In genomic region chr10:20025781-20026520, GRCm38 (mm10) we compare ENCODE assay signal across 17 mouse cellular contexts.
"Had no signal": no experiment of that assay in that cellular context is flagged by ENCODE, and none has a peak within 500 bp of the region (broad histone marks: within the 10 kb centered on the region; RNA-seq: fewer than 3 reads in every experiment).

No protein-coding gene starts in this region.

- DNase-seq: kidney, adult 18-20 months; kidney, postnatal 36 days; layer of hippocampus, postnatal 36 days; liver, embryonic 13.5 days; lung, adult 2 months; lung, postnatal 14 days; lung, postnatal 4 days; retina, postnatal 1 day; right cerebral cortex, postnatal 25 days; spleen, adult 18-20 months; thymus, postnatal 25 days had no signal

- H3K27me3 ChIP-seq: liver, embryonic 13.5 days; midbrain, embryonic 12.5 days; midbrain, embryonic 15.5 days; neural tube, embryonic 12.5 days; neural tube, embryonic 15.5 days; stomach, embryonic 15.5 days had no signal

- H3K4me2 ChIP-seq: liver, embryonic 13.5 days; midbrain, embryonic 12.5 days; midbrain, embryonic 15.5 days; neural tube, embryonic 12.5 days; neural tube, embryonic 15.5 days; stomach, embryonic 15.5 days had no signal

- H3K36me3 ChIP-seq: liver, embryonic 13.5 days; midbrain, embryonic 12.5 days; midbrain, embryonic 15.5 days; neural tube, embryonic 12.5 days; neural tube, embryonic 15.5 days; stomach, embryonic 15.5 days had no signal

- H3K4me3 ChIP-seq: left cerebral cortex, adult 2 months; liver, embryonic 13.5 days; midbrain, embryonic 12.5 days; midbrain, embryonic 15.5 days; neural tube, embryonic 12.5 days; neural tube, embryonic 15.5 days; stomach, embryonic 15.5 days had no signal

- H3K9me3 ChIP-seq: liver, embryonic 13.5 days; midbrain, embryonic 12.5 days; midbrain, embryonic 15.5 days; neural tube, embryonic 12.5 days; neural tube, embryonic 15.5 days; stomach, embryonic 15.5 days had no signal

- H3K9ac ChIP-seq: liver, embryonic 13.5 days; midbrain, embryonic 12.5 days; midbrain, embryonic 15.5 days; neural tube, embryonic 12.5 days; neural tube, embryonic 15.5 days; stomach, embryonic 15.5 days had no signal

- ATAC-seq: midbrain, embryonic 15.5 days had no signal

- H3K4me1 ChIP-seq: liver, embryonic 13.5 days; stomach, embryonic 15.5 days had no signal

- H3K27ac ChIP-seq: left cerebral cortex, adult 2 months; liver, embryonic 13.5 days; midbrain, embryonic 12.5 days; midbrain, embryonic 15.5 days; neural tube, embryonic 12.5 days; neural tube, embryonic 15.5 days; stomach, embryonic 15.5 days had no signal
